Mouse (Mus musculus) small intestine, adult 2 months (tissue): Measurements from ENCODE around the gene Astn1.

Experiments used
- CTCF ChIP-seq: fragments of 200-500 bp; IDR thresholded peaks from 2 replicates; pipeline ENCODE4 v1.5.1; 2012; ENCODE audit warnings: low read depth, mild to moderate bottlenecking, control low read depth, inconsistent platforms, low read length, moderate library complexity, mixed read lengths; ENCODE audit not compliant: insufficient replicate concordance, insufficient read length; ENCODE audit errors: extremely low read depth
- POLR2A ChIP-seq: fragments of 200-500 bp; IDR thresholded peaks from 2 replicates; pipeline ENCODE4 v1.6.1; 2012; ENCODE audit warnings: low read depth, mild to moderate bottlenecking, control low read depth, inconsistent platforms, low read length, moderate library complexity

GRCm38 (mm10) chr1:158632935-158633334 is 270.9 kb downstream of the Astn1 start:
- no peak for TF ChIP-seq POLR2A
- no peak for TF ChIP-seq CTCF
